Mouse (Mus musculus) hindbrain, postnatal 0 days (tissue): ENCODE data around the gene Pds5a. TPM values are rescaled to one million over a fixed set of nuclear protein-coding genes. Genes with fewer than 3 reads are reported as not detected.

Source experiments
- ATAC-seq: fragments of 200-750 bp; cut with Nextera tagmentation; 2 replicates; pipeline ENCODE4 v1.8.0; 2017; ENCODE audit warnings: mild to moderate bottlenecking, moderate TSS enrichment, moderate library complexity
- DNase-seq: peaks from one replicate; pipeline ENCODE4 v3.0.0-alpha.2; 2015; ENCODE audit warnings: low spot score
- H3K27ac ChIP-seq: fragments of 300-500 bp; sonication (generic); 2 replicates; pipeline ENCODE4 v1.5.1; 2014; ENCODE audit warnings: mild to moderate bottlenecking
- H3K27me3 ChIP-seq: fragments of 300-500 bp; sonication (generic); 2 replicates; pipeline ENCODE4 v1.6.1; 2014; ENCODE audit warnings: low read length, mixed read lengths; ENCODE audit not compliant: insufficient read depth
- H3K36me3 ChIP-seq: fragments of 300-500 bp; sonication (generic); 2 replicates; pipeline ENCODE4 v1.6.1; 2014; ENCODE audit warnings: low read length, mixed read lengths; ENCODE audit not compliant: insufficient read depth
- H3K4me1 ChIP-seq: fragments of 300-500 bp; sonication (generic); 2 replicates; pipeline ENCODE4 v1.6.1; 2014; ENCODE audit warnings: antibody characterized with exemption, low read length, mixed read lengths; ENCODE audit not compliant: insufficient read depth
- H3K4me2 ChIP-seq: fragments of 300-500 bp; sonication (generic); 2 replicates; pipeline ENCODE4 v1.6.1; 2014; ENCODE audit warnings: low read depth, mild to moderate bottlenecking, low read length, moderate library complexity, mixed read lengths
- H3K4me3 ChIP-seq: fragments of 300-500 bp; sonication (generic); 2 replicates; pipeline ENCODE4 v1.5.1; 2014; ENCODE audit warnings: low read length
- H3K9ac ChIP-seq: fragments of 300-500 bp; sonication (generic); replicated peaks from 2 replicates; pipeline ENCODE4 v1.6.1; 2014; ENCODE audit warnings: mild to moderate bottlenecking, low read length, moderate library complexity, mixed read lengths
- H3K9me3 ChIP-seq: fragments of 300-500 bp; sonication (generic); 2 replicates; pipeline ENCODE4 v1.6.1; 2016; ENCODE audit warnings: low read length, mixed read lengths
- CTCF ChIP-seq: IDR thresholded peaks from 2 replicates; pipeline ENCODE4 v1.5.1; 2016; ENCODE audit warnings: antibody characterized with exemption, control low read depth, low read depth
- WGBS: fragments of 180-500 bp; shearing (Covaris S2); extraction: QIAGEN DNeasy Blood & Tissue Kit; methylation state at CpG from one replicate; pipeline ENCODE4 v1.1.7; 2014; 5-methylcytosine and 5-hydroxymethylcytosine counted together
- polyA plus RNA-seq: library from polyadenylated mRNA; unstranded; fragments of >200 nt; fragmentation: Nextera tagmentation; extraction: Ambion mirVana; gene quantifications from 2 replicates; pipeline ENCODE4 v1.2.1, GENCODE M21; 2015
- total RNA-seq: library from RNA; depleted of rRNA; stranded (reverse); fragments of >200 nt; gene quantifications from 2 replicates; pipeline ENCODE4 v1.2.3, GENCODE M21; 2014; rRNA removed

Pds5a gene
- total and polyA plus RNA-seq, 2 experiments from 2014 or later, result 24.9 to 75.5 TPM

DNA sequence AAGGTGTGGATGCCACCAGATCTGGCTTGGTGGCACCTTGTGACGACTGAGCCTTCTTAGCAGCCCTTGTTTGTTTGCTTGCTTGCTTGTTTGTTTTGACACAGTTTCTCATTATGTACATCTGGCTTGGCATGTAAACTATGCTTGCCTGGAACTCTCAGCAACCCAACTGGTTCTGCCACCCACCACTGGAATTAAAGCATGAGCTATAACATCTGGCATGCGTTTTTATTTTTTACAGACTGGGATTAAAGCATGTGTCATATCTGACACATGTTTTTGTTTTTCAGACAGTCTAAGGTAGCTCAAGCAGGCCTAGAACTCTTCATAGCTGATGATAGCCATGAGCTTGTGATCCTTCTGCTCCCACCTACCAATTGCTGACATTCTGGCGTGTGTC lies 119.5 kb downstream of the Pds5a start:
- H3K9me3 ChIP-seq, result no peaks in the 10 kb centered on the region
- 84% methylated on average over 3 of the region's 3 CpGs for WGBS
- no peak overlapping the region for H3K27ac ChIP-seq
- TF ChIP-seq CTCF, result no peak
- H3K27me3 ChIP-seq, result no peaks in the 10 kb centered on the region
- H3K4me2 ChIP-seq, result no peak overlapping the region
- no peak overlapping the region for H3K9ac ChIP-seq
- no peaks in the 10 kb centered on the region for H3K36me3 ChIP-seq
- DNase-seq (no peak), ATAC-seq (no peak)
- H3K4me1 ChIP-seq, result no peaks in the 10 kb centered on the region
- no peak overlapping the region for H3K4me3 ChIP-seq

DNA sequence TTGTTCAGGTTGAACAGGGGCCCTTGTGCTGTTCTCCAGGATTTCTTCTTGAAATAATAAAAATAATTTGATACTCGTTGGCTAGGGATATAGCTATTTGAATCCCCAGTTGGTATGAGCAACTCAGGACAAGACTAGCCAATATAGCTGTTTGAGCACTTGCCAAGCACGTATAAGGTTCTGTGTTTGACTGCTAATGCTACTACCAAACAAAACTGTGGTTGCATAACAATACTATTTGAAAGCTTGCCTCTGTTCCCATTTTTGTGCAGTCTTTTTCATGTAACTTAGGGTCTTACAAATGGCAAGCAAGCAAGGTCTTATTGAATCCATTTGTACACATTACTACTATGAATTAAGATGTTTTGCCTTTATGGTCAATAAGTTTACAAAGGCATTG lies 122.2 kb downstream of the Pds5a start:
- H3K4me2 ChIP-seq, result no peak overlapping the region
- no peak for TF ChIP-seq CTCF
- no peak overlapping the region for H3K4me3 ChIP-seq
- no peak overlapping the region for H3K9ac ChIP-seq
- H3K27ac ChIP-seq, result no peak overlapping the region
- H3K9me3 ChIP-seq, result no peaks in the 10 kb centered on the region
- no peaks in the 10 kb centered on the region for H3K4me1 ChIP-seq
- H3K27me3 ChIP-seq, result no peaks in the 10 kb centered on the region
- 70% methylated on average over 2 of the region's 2 CpGs for WGBS
- ATAC-seq (no peak), DNase-seq (no peak)
- H3K36me3 ChIP-seq, result no peaks in the 10 kb centered on the region

DNA sequence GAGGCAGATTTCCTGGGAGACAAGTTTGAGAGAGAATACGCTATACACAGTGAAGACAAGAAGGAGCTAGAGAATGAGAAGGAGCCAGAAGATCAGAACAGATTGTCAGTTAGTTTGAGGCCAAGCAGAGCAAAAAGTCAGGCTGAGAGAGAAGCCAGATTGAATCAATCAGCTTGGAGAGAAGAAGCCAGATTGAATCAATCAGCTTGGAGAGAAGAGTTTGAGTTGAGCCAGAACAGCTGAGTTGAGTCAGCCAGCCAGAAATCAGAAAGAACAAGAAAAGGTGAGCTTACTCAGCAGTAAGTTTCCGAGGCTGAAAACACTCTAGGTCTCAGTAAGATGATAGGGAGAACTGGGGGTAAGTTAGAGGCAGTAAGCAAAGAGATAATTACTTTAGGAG lies 123.2 kb downstream of the Pds5a start:
- Histone ChIP-seq H3K4me3 (no peak overlapping the region), H3K36me3 (0 out of 2 replicates have a peak, but pooled peaks cover under 1% of the 10 kb centered on the region), H3K9me3 (no peaks in the 10 kb centered on the region), H3K9ac (no peak overlapping the region), H3K27ac (no peak overlapping the region), H3K4me2 (no peak overlapping the region), H3K4me1 (no peaks in the 10 kb centered on the region), H3K27me3 (no peaks in the 10 kb centered on the region)
- 86% methylated on average over 2 of the region's 2 CpGs for WGBS
- no peak for TF ChIP-seq CTCF
- DNase-seq (no peak), ATAC-seq (no peak)

DNA sequence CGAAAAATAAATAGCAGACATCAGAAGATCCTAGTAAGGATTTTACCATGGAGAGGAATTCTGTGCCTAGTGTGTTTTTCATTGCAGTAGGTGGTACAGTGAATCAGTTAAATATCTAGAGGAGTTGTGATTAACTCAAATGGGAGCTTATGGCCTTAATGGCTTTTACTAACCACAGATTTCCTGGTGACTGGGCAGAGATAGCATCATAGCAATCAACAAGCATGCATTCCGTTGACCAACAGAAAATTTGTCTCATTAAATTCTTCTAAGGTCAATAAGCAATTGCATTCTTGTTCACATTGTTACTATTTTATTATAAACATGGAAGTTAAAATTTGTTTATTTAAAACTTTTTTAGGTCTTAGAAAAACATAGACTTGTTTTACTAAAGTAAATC lies 132.6 kb downstream of the Pds5a start:
- H3K4me2 ChIP-seq, result no peak overlapping the region
- H3K36me3 ChIP-seq, result 0 out of 2 replicates have a peak, but pooled peaks cover 5% of the 10 kb centered on the region
- ATAC-seq, result no peak
- no peaks in the 10 kb centered on the region for H3K27me3 ChIP-seq
- no peak for DNase-seq
- H3K4me3 ChIP-seq, result no peak overlapping the region
- H3K27ac ChIP-seq, result no peak overlapping the region
- H3K9ac ChIP-seq, result no peak overlapping the region
- TF ChIP-seq CTCF, result no peak
- no peaks in the 10 kb centered on the region for H3K9me3 ChIP-seq
- 84% methylated on average over 2 of the region's 2 CpGs for WGBS
- no peaks in the 10 kb centered on the region for H3K4me1 ChIP-seq

DNA sequence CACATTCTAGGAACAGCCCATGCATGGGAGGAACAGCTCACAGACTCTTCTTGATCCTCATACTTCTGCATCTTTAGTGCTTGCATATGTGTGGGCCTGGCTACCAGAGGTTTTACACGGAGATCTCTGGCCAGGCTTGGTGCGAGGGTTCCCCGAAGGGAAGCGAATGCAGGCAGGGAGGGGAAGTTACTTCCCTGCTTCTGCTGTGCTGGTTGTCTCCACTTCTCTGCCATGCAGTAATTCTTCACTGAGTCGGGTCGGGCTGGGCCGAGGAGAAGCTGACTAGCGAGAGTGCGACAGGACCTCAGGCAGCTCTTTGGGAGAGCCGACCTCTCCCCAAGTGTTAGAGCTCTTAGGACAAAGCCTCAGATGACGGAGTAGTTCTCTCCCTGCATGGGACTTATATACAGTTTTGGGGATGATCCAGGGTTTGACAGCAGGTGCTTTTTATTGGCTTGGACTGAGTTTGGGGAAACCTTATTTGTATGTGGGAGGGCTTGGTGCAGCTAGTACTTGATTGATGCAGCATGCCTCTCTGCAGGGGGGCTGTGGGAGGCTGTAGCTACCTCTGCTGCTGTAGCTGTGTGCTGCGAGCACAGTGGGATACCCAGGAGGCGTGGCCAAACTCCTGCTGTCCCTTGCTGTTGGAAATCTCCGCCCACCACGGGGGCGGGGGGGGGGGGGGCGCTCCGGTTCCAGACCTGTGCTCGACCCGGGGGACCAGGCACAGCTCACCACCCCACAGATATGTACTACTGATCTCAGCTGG lies 136.8 kb downstream of the Pds5a start:
- no peak for TF ChIP-seq CTCF
- Histone ChIP-seq H3K4me2 (no peak overlapping the region), H3K27me3 (no peaks in the 10 kb centered on the region), H3K9ac (no peak overlapping the region), H3K4me3 (no peak overlapping the region), H3K27ac (no peak overlapping the region), H3K9me3 (no peaks in the 10 kb centered on the region), H3K4me1 (no peaks in the 10 kb centered on the region), H3K36me3 (no peaks in the 10 kb centered on the region)
- DNase-seq, result no peak
- 23% methylated on average over 17 of the region's 20 CpGs for WGBS
- ATAC-seq, result no peak

DNA sequence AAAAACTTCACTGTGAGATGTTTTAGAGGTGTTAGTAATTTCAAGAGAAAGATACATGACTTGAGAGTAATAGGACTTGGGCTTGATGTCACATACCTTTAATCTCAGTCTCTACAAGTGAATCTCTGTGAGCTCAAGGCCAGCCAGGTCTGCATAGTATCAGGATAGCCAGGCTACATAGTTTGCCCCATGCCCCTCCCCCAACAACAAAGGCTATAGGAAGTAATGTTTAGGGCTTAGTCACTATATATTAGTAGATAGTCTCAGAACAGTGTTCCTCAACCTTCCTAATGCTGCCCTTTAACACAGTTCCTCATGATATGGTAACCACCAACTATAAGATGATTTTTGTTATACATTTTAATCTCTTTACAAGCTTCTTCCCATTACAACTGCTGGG lies 141.0 kb downstream of the Pds5a start:
- DNase-seq (no peak), ATAC-seq (no peak)
- Histone ChIP-seq H3K4me1 (no peaks in the 10 kb centered on the region), H3K4me2 (no peak overlapping the region), H3K9me3 (no peaks in the 10 kb centered on the region), H3K27ac (no peak overlapping the region), H3K36me3 (no peaks in the 10 kb centered on the region), H3K4me3 (no peak overlapping the region), H3K27me3 (no peaks in the 10 kb centered on the region), H3K9ac (no peak overlapping the region)
- TF ChIP-seq CTCF, result no peak

Other genes starting within 250 kb of the Pds5a start
- gene Gm43552, start 205.4 kb downstream of the Pds5a start, total RNA-seq, result not detected in 2 replicates
- not detected in 2 replicates for gene Gm43552, start 205.4 kb downstream of the Pds5a start, polyA plus RNA-seq
- gene Smim14, start 161.1 kb downstream of the Pds5a start, total RNA-seq, result 153 and 155 TPM in 2 replicates
- gene Smim14, start 161.1 kb downstream of the Pds5a start, polyA plus RNA-seq, result 200 and 229 TPM in 2 replicates
- gene Ube2k, start 161.0 kb downstream of the Pds5a start, total RNA-seq, result 36.5 and 41.9 TPM in 2 replicates
- 199 and 204 TPM in 2 replicates for gene Ube2k, start 161.0 kb downstream of the Pds5a start, polyA plus RNA-seq
- 27.4 and 41.7 TPM in 2 replicates for gene N4bp2, start 65.2 kb upstream of the Pds5a start, total RNA-seq
- gene N4bp2, start 65.2 kb upstream of the Pds5a start, polyA plus RNA-seq, result 9.7 and 10.0 TPM in 2 replicates
- gene Rhoh, start 162.9 kb upstream of the Pds5a start, total RNA-seq, result 0.22 and 0.42 TPM in 2 replicates
- gene Rhoh, start 162.9 kb upstream of the Pds5a start, polyA plus RNA-seq, result 0.39 and 0.45 TPM in 2 replicates
- gene Chrna9, start 236.6 kb upstream of the Pds5a start, total RNA-seq, result not detected in 2 replicates
- gene Chrna9, start 236.6 kb upstream of the Pds5a start, polyA plus RNA-seq, result not detected in 2 replicates